Mouse (Mus musculus) neutrophil, adult 83 days (primary cell): Measurements from ENCODE around the gene Rdh13. TPM values are rescaled to one million over a fixed set of nuclear protein-coding genes. Genes with fewer than 3 reads are reported as not detected.

Experiments
- total RNA-seq, 2 experiments: library from RNA; stranded (reverse); gene quantifications; one replicate each; pipeline ENCODE4 v1.2.4; 2023

Rdh13 gene
- total RNA-seq: 1 to 10 TPM; 2.5 to 3.1 TPM

GRCm38 (mm10) chr7:4445216-4445791 is at the start of gene Rdh13:
TSS of gene Rdh13 (minus strand) at chr7:4445649.

GRCm38 (mm10) chr7:4460576-4461434 is 15.4 kb upstream of the Rdh13 start, which contains the start of gene Eps8l1:
TSS of gene Eps8l1 (plus strand) at chr7:4460674.

GRCm38 (mm10) chr7:4397730-4398129 is 47.7 kb downstream of the Rdh13 start, which contains the start of gene Gp6:
TSS of gene Gp6 (minus strand) at chr7:4397744.

Other genes with a start within 250 kb of the Rdh13 start
- under 1 TPM; 0.24 to 0.57 TPM for gene Lilra5, start 207.9 kb downstream of the Rdh13 start, total RNA-seq
- gene Ncr1, start 107.9 kb downstream of the Rdh13 start, total RNA-seq: under 1 TPM; 0.24 to 0.29 TPM
- under 1 TPM; 0.24 to 0.93 TPM for gene Gp6, start 47.9 kb downstream of the Rdh13 start, total RNA-seq
- gene Eps8l1, start 15.0 kb upstream of the Rdh13 start, total RNA-seq: 1 to 10 TPM; 7.4 to 8.0 TPM
- gene Ppp1r12c, start 56.0 kb upstream of the Rdh13 start, total RNA-seq: 100 to 1,000 TPM; 168 to 202 TPM
- gene Tnnt1, start 70.7 kb upstream of the Rdh13 start, total RNA-seq: 10 to 100 TPM in 1 of 2 experiments, 1 to 10 TPM in 1; 9.0 to 15.0 TPM
- 1 to 10 TPM in 1 of 2 experiments, under 1 TPM in 1; 0.39 to 1.7 TPM for gene Tnni3, start 78.6 kb upstream of the Rdh13 start, total RNA-seq
- gene Dnaaf3, start 86.8 kb upstream of the Rdh13 start, total RNA-seq: under 1 TPM; 0.50 to 0.77 TPM
- not detected for gene Syt5, start 101.9 kb upstream of the Rdh13 start, total RNA-seq
- gene Ptprh, start 158.4 kb upstream of the Rdh13 start, total RNA-seq: not detected
- 10 to 100 TPM; 22.9 to 23.5 TPM for gene Tmem86b, start 185.8 kb upstream of the Rdh13 start, total RNA-seq
- 100 to 1,000 TPM; 149 to 155 TPM for gene Ppp6r1, start 213.4 kb upstream of the Rdh13 start, total RNA-seq
- 10 to 100 TPM; 15.7 to 22.2 TPM for gene Hspbp1, start 239.4 kb upstream of the Rdh13 start, total RNA-seq
- gene Brsk1, start 245.0 kb upstream of the Rdh13 start, total RNA-seq: under 1 TPM in 1 of 2 experiments, not detected in 1; 0.28 TPM